Mouse (Mus musculus) heart, postnatal 0 days (tissue): ENCODE data around the gene Btbd16.

Experiments
- CTCF ChIP-seq: IDR thresholded peaks from 2 replicates; pipeline ENCODE4 v1.5.1; 2016; ENCODE audit warnings: antibody characterized with exemption, control low read depth, low read depth
- EP300 ChIP-seq: IDR thresholded peaks from 2 replicates; pipeline ENCODE4 v1.6.1; 2016; ENCODE audit warnings: antibody characterized with exemption, low read depth

DNA sequence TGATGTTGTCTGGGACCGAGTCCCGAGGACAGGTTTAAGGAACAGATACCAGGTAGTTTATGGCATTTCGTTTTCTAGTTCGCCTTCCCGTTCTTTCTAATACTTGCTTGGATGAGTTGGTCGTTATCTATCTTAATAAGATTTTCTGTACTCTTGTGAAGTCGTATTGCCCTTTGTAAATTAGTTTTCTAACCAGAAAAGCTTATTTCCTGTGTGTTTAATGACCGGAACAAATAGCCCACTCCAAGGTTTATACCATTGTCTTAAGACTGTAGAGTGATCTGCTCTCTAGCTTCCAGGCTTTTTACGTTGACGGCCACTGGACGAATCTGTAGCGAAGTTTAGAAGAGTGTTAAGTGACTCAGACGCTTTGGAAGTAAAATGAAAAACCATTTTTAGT, 92.8 kb downstream of the Btbd16 start:
- no peak for TF ChIP-seq CTCF
- no peak for TF ChIP-seq EP300
